Mouse (Mus musculus): Measurements from ENCODE around the gene Vmn1r160. TPM values are rescaled to one million over a fixed set of nuclear protein-coding genes. Genes with fewer than 3 reads are reported as not detected.
"Not testable (repeated sequence)": the region's sequence is repeated elsewhere in the genome, so short reads cannot be mapped to it uniquely, and the experiment has no call there.

Vmn1r160 gene
- total RNA-seq (2021), result not detected
- long read RNA-seq, experiment 1, result 0 reads
- long read RNA-seq, experiment 2, result 0 reads

DNA sequence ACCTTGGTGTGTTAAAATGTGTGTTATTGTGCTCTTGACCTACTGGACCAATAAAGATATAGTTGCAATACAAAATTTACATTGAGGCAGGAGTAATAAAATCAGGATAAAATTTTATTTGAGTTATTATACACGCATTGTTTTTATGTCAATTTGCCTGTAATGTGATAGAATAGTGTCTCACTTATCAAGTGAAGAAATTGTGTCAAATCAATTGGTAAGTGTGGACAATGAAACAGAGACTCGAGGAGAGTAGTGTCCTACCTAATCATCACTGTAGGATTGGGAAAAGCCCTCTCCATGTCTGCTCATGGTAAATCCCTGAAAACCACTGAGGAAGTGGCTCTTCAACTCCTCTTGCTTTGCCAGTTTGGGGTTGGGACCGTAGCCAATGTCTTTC is at the start of gene Vmn1r160:
Vmn1r160 (plus strand) TSS at position 301 of the 400 bp plus-strand sequence.
- not testable (repeated sequence) for DNase-seq (ENCODE audit: low spot score in 2 of 2)

DNA sequence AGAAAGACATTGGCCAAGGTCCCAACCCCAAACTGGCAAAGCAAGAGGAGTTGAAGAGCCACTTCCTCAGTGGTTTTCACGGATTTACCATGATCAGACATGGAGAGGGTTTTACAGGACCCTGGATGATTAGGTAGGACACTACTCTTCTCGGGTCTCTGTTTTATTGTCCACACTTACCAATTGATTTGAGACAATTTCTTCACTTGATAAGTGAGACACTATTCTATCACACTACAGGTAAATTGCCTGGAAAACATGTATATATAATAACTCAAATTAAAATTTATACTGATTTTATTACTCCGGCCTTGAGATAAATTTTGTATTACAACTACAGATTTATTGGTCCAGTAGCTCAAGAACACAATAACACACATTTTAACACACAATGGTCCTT is 27.5 kb upstream of the Vmn1r160 start, which contains the start of gene Vmn1r159:
Vmn1r159 (minus strand) TSS at position 101 of the 400 bp plus-strand sequence.
- DNase-seq (ENCODE audit: low spot score in 2 of 2), result not testable (repeated sequence)

Other genes starting within 250 kb of the Vmn1r160 start
- gene Vmn1r155, start 213.2 kb upstream of the Vmn1r160 start, total RNA-seq (2021), result not detected
- not detected for gene Gm8693, start 178.9 kb upstream of the Vmn1r160 start, total RNA-seq (2021)
- gene Gm4567, start 151.5 kb upstream of the Vmn1r160 start, total RNA-seq (2021), result not detected
- not detected for gene Vmn1r157, start 109.5 kb upstream of the Vmn1r160 start, total RNA-seq (2021)
- gene Vmn1r158, start 80.4 kb upstream of the Vmn1r160 start, total RNA-seq (2021), result not detected
- gene Vmn1r159, start 27.6 kb upstream of the Vmn1r160 start, total RNA-seq (2021), result not detected
- not detected for gene Gm4214, start 113.4 kb downstream of the Vmn1r160 start, total RNA-seq (2021)
- gene Gm4216, start 148.7 kb downstream of the Vmn1r160 start, total RNA-seq (2021), result not detected
- gene Vmn1r163, start 184.3 kb downstream of the Vmn1r160 start, total RNA-seq (2021), result not detected
- gene Gm8720, start 196.2 kb downstream of the Vmn1r160 start, total RNA-seq (2021), result not detected